In the genomic region with DNA sequence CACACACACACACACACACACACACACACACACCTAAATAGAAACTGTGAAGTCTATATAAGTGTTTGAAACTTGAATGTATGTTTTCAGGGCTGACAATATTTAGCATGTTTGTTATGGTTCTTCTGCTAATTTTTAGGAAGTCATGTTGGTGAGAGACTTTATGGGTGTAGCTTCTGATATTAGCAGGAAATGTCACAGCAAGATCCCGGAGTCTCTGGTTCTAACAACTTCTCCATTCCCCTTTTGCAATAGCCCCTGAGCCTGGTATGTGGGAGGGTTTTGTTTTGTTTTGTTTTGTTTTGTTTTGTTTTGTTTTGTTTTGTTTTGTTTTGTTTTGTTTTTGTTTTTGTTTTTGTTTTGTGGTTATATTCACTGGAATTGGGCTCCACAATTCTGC, we compare ENCODE assay signal across 28 mouse cellular contexts. TPM values are rescaled to one million over a fixed set of nuclear protein-coding genes. Genes with fewer than 3 reads are reported as not detected.
DNase-seq lines count a peak whose midpoint lies in the region; ATAC-seq and TF ChIP-seq lines count a peak whose summit lies in the region.
"Had no signal": no experiment of that assay in that cellular context is flagged by ENCODE, and none has a peak within 500 bp of the region (broad histone marks: within the 10 kb centered on the region; RNA-seq: fewer than 3 reads in every experiment).

No protein-coding gene starts in this region.

- no peaks in the 10 kb centered on the region for H3K4me1 ChIP-seq in liver, adult 2 months (ENCODE audit: control insufficient read depth, insufficient read depth, low read length)
- 0 out of 2 replicates have a peak, but pooled peaks cover 3% of the 10 kb centered on the region for H3K4me1 ChIP-seq in liver, postnatal 0 days (ENCODE audit: insufficient read depth)
- H3K4me1 ChIP-seq in bone marrow macrophage, adult 2 months (ENCODE audit: control insufficient read depth, insufficient read depth, low read length) = peaks cover 17% of the 10 kb centered on the region
- H3K4me1 ChIP-seq: embryonic facial prominence, embryonic 10.5 days; embryonic facial prominence, embryonic 13.5 days; forebrain, embryonic 12.5 days; heart, embryonic 10.5 days; heart, embryonic 13.5 days; hindbrain, embryonic 12.5 days; hindbrain, embryonic 15.5 days had no signal

- no peak for TF ChIP-seq CTCF in liver, adult 2 months (IDR thresholded peaks at IDR 0.05; ENCODE audit: low read depth, low read length)
- TF ChIP-seq CTCF in liver, postnatal 0 days (IDR thresholded peaks at IDR 0.05; ENCODE audit: low read depth) = no peak
- no peak for TF ChIP-seq CTCF in bone marrow macrophage, adult 2 months (IDR thresholded peaks at IDR 0.05; ENCODE audit: low read depth, low read length)

- ATAC-seq in liver, postnatal 0 days = no peak
- ATAC-seq in hematopoietic stem cell, adult 5-6 weeks (replicated peaks in 1 of 2; ENCODE audit: insufficient read depth in 1 of 2, low FRiP score in 2 of 2, low TSS enrichment in 1 of 2, low read depth in 1 of 2, poor library complexity in 2 of 2, severe bottlenecking in 2 of 2) = peak; percentile 82 to 88; a peak in 3 of 4 replicates
- ATAC-seq in megakaryocyte progenitor cell, adult 5-6 weeks (replicated peaks; ENCODE audit: poor library complexity) = peak; percentile 93
- ATAC-seq: forebrain, embryonic 15.5 days had no signal

- H3K4me3 ChIP-seq in liver, adult 2 months (ENCODE audit: insufficient read depth, low read depth, low read length) = no peak overlapping the region
- no peak overlapping the region for H3K4me3 ChIP-seq in liver, postnatal 0 days (ENCODE audit: low read depth, low read length)
- H3K4me3 ChIP-seq in bone marrow macrophage, adult 2 months (ENCODE audit: insufficient read depth, low read length) = no peak overlapping the region
- H3K4me3 ChIP-seq: embryonic facial prominence, embryonic 10.5 days; embryonic facial prominence, embryonic 13.5 days; erythroblast, embryonic 14.5 days; forebrain, embryonic 12.5 days; forebrain, embryonic 15.5 days; heart, adult 2 months; heart, embryonic 10.5 days; heart, embryonic 13.5 days; hindbrain, embryonic 12.5 days; hindbrain, embryonic 15.5 days had no signal

- H3K9me3 ChIP-seq in liver, postnatal 0 days (ENCODE audit: low read length) = no peaks in the 10 kb centered on the region
- H3K9me3 ChIP-seq: embryonic facial prominence, embryonic 10.5 days; embryonic facial prominence, embryonic 13.5 days; forebrain, embryonic 12.5 days; forebrain, embryonic 15.5 days; heart, embryonic 10.5 days; heart, embryonic 13.5 days; hindbrain, embryonic 12.5 days; hindbrain, embryonic 15.5 days had no signal

- no peaks in the 10 kb centered on the region for H3K79me2 ChIP-seq in liver, adult 2 months (ENCODE audit: control insufficient read depth, insufficient read depth, low read length)

- 76% methylated on average over 1 of the region's 1 CpGs for WGBS in liver, adult 2 months
- WGBS in liver, postnatal 0 days (ENCODE audit: insufficient replicate concordance) = 32% methylated on average over 1 of the region's 1 CpGs

- no peak for TF ChIP-seq POLR2A in liver, adult 2 months (IDR thresholded peaks at IDR 0.05; ENCODE audit: extremely low read depth, insufficient read depth, low read length)
- TF ChIP-seq POLR2A in bone marrow macrophage, adult 2 months (IDR thresholded peaks at IDR 0.05; ENCODE audit: borderline replicate concordance, low read depth, low read length) = no peak

- H3K27me3 ChIP-seq in liver, adult 2 months (ENCODE audit: control insufficient read depth, insufficient read depth, low read length) = no peaks in the 10 kb centered on the region
- no peaks in the 10 kb centered on the region for H3K27me3 ChIP-seq in liver, postnatal 0 days (ENCODE audit: insufficient read depth, low read length)
- H3K27me3 ChIP-seq: embryonic facial prominence, embryonic 13.5 days; forebrain, embryonic 12.5 days; forebrain, embryonic 15.5 days; heart, embryonic 13.5 days; hindbrain, embryonic 12.5 days; hindbrain, embryonic 15.5 days had no signal

- H3K27ac ChIP-seq in liver, adult 2 months (replicated peaks; ENCODE audit: insufficient read depth, low read depth, low read length) = no peak overlapping the region
- no peak overlapping the region for H3K27ac ChIP-seq in liver, postnatal 0 days (ENCODE audit: low read depth)
- H3K27ac ChIP-seq in bone marrow macrophage, adult 2 months (ENCODE audit: insufficient read depth, low read depth, low read length) = peak overlapping the region; percentile 58
- H3K27ac ChIP-seq: embryonic facial prominence, embryonic 10.5 days; embryonic facial prominence, embryonic 13.5 days; forebrain, embryonic 12.5 days; forebrain, embryonic 15.5 days; heart, adult 2 months; heart, embryonic 10.5 days; heart, embryonic 13.5 days; hindbrain, embryonic 12.5 days; hindbrain, embryonic 15.5 days had no signal

- no peak for TF ChIP-seq EP300 in liver, postnatal 0 days (IDR thresholded peaks at IDR 0.05; ENCODE audit: low read depth)

- no peak overlapping the region for H3K9ac ChIP-seq in liver, adult 2 months (ENCODE audit: low read depth, low read length)
- no peak overlapping the region for H3K9ac ChIP-seq in liver, postnatal 0 days (replicated peaks)
- H3K9ac ChIP-seq: embryonic facial prominence, embryonic 13.5 days; forebrain, embryonic 12.5 days; forebrain, embryonic 15.5 days; heart, embryonic 13.5 days; hindbrain, embryonic 12.5 days; hindbrain, embryonic 15.5 days had no signal

- no peak overlapping the region for H3K4me2 ChIP-seq in liver, postnatal 0 days (ENCODE audit: low read depth, low read length)
- H3K4me2 ChIP-seq: embryonic facial prominence, embryonic 13.5 days; forebrain, embryonic 12.5 days; forebrain, embryonic 15.5 days; heart, embryonic 13.5 days; hindbrain, embryonic 12.5 days; hindbrain, embryonic 15.5 days had no signal

- no peaks in the 10 kb centered on the region for H3K36me3 ChIP-seq in liver, adult 2 months (ENCODE audit: control insufficient read depth, insufficient read depth, low read length)
- no peaks in the 10 kb centered on the region for H3K36me3 ChIP-seq in liver, postnatal 0 days (replicated peaks; ENCODE audit: insufficient read depth, low read length)
- H3K36me3 ChIP-seq: embryonic facial prominence, embryonic 10.5 days; embryonic facial prominence, embryonic 13.5 days; forebrain, embryonic 12.5 days; forebrain, embryonic 15.5 days; heart, embryonic 10.5 days; heart, embryonic 13.5 days; hindbrain, embryonic 12.5 days; hindbrain, embryonic 15.5 days had no signal

- DNase-seq in liver, adult 2 months (ENCODE audit: extremely low read depth, low read depth, low spot score) = peak; percentile 12
- DNase-seq in liver, postnatal 0 days = no peak
- DNase-seq in spleen, postnatal 4 days (ENCODE audit: low spot score in 2 of 2) = no peak
- no peak for DNase-seq in cerebellum, adult 9-11 months
- DNase-seq in cerebellum, postnatal 25 days = no peak
- DNase-seq: adrenal gland, adult 2 months; adrenal gland, postnatal 14 days; cerebellum, adult 11-12 months; cerebellum, adult 8-10 months; cerebellum, postnatal 14 days; embryo, embryonic 11 days; gastrocnemius, postnatal 10 days; heart, adult 2 months; heart, postnatal 14 days; heart, postnatal 4 days had no signal

RNA-seq across cellular contexts. Expression of a gene that starts 33.4 kb away (rescaled TPM):
- total RNA-seq in liver, adult 2 months (2014; rRNA removed) = 10.6 and 11.2 TPM in 2 replicates
- 13.1 and 14.2 TPM in 2 replicates for polyA plus RNA-seq in liver, adult 2 months (2012; rRNA removed)
- 16.9 and 18.4 TPM in 2 replicates for polyA plus RNA-seq in liver, postnatal 0 days (2015; fragmentation: Nextera tagmentation; extraction: Ambion mirVana)
- 12.3 and 13.1 TPM in 2 replicates for polyA plus RNA-seq in bone marrow macrophage, adult 2 months (2012; ENCODE audit: insufficient read depth, insufficient read length, missing spikeins)
- 45.5 and 46.5 TPM in 2 replicates for total RNA-seq in hematopoietic stem cell, adult 5-6 weeks (2017)
- 29.8 and 36.2 TPM in 2 replicates for total RNA-seq in megakaryocyte progenitor cell, adult 5-6 weeks (2015)
- total RNA-seq in megakaryocyte progenitor cell, adult 5-6 weeks (2017) = 39.6 and 46.6 TPM in 2 replicates

RNA-seq across cellular contexts. Expression of a gene that starts 34.0 kb away (rescaled TPM):
- total RNA-seq in liver, adult 2 months (2014; rRNA removed) = 0.09 TPM in 1 of 2 replicates, not detected in the other
- 0.05 and 0.10 TPM in 2 replicates for polyA plus RNA-seq in liver, adult 2 months (2012; rRNA removed)
- polyA plus RNA-seq in liver, postnatal 0 days (2015; fragmentation: Nextera tagmentation; extraction: Ambion mirVana) = 0.65 and 1.0 TPM in 2 replicates
- not detected in 2 replicates for polyA plus RNA-seq in bone marrow macrophage, adult 2 months (2012; ENCODE audit: insufficient read depth, insufficient read length, missing spikeins)
- total RNA-seq in hematopoietic stem cell, adult 5-6 weeks (2017) = 0.38 TPM in 1 of 2 replicates, not detected in the other
- total RNA-seq in megakaryocyte progenitor cell, adult 5-6 weeks (2015) = not detected in 2 replicates
- 0.14 and 0.33 TPM in 2 replicates for total RNA-seq in megakaryocyte progenitor cell, adult 5-6 weeks (2017)
- total RNA-seq: adrenal gland, postnatal 14 days; gastrocnemius, postnatal 10 days; gastrocnemius, postnatal 4 days had no signal
- polyA plus RNA-seq: erythroblast, embryonic 14.5 days; heart, adult 2 months had no signal
